Mouse (Mus musculus) heart, postnatal 0 days (tissue): Measurements from ENCODE around the gene Ano5.

Experiments used
- CTCF ChIP-seq: IDR thresholded peaks from 2 replicates; pipeline ENCODE4 v1.5.1; 2016; ENCODE audit warnings: antibody characterized with exemption, control low read depth, low read depth
- EP300 ChIP-seq: IDR thresholded peaks from 2 replicates; pipeline ENCODE4 v1.6.1; 2016; ENCODE audit warnings: antibody characterized with exemption, low read depth

DNA sequence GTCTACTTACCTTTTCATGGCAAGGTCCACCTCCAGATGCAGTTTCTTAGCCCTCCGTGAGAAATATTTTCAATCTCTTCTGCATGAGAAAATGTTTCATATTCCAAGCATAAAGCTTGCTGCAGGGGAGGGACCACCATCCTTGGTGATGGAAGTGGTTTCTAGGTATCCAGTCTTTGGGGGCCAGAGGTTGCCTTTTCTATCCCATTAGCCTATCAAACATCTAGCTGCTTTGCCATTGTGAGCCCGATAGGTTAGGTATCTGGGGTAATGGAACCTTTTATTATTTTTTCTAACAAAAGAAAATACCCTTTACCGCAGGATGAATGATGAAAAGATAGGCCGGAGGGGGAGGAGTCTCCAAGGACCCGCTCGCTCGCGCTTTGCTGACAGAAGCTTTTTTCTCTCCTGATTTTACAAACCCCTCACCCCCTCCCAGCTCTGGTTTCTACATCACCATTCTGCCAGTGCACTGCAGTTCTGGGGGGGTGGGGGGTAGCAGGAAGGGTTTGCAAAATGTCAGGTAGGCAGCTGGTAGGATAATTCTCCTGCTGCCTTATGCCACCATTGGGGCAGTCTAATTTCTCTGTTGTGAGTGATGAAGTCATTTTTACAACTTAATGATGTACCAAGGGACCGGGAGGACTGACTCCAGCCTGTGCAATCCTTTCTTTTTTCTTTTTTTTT is 121.9 kb downstream of the Ano5 start:
- no peak for TF ChIP-seq EP300
- no peak for TF ChIP-seq CTCF
